In the genomic region with DNA sequence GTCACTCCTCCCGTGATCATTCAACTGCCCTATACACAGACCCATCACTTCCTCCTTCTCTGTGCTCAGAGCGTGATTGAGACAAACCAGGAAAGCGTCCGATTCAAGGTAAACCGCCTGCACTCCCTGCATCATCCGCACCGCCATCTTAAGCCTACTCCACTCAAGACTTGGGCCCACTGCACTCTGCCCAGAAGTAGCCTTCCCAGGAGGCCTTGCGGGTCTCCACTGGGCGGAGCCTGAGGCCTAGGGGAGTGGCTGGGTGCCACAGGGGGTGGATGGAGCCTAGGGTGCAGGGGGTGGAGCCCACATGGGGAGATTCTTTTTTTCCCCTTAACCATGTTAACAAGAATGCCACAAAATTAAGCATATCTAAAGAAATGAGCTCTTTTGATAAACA, we compare ENCODE assay signal across 18 mouse cellular contexts. TPM values are rescaled to one million over a fixed set of nuclear protein-coding genes. Genes with fewer than 3 reads are reported as not detected.
DNase-seq lines count a peak whose midpoint lies in the region; ATAC-seq and TF ChIP-seq lines count a peak whose summit lies in the region.
"Had no signal": no experiment of that assay in that cellular context is flagged by ENCODE, and none has a peak within 500 bp of the region (broad histone marks: within the 10 kb centered on the region; RNA-seq: fewer than 3 reads in every experiment).

A gene (minus strand): TSS at position 215 of the 400 bp plus-strand sequence.

- ATAC-seq in forebrain, embryonic 16.5 days = no peak
- ATAC-seq in neural tube, embryonic 12.5 days (ENCODE audit: low FRiP score, low read depth) = peak; percentile 36; the same call in 1 of the 2 replicates
- ATAC-seq in neural tube, embryonic 15.5 days (ENCODE audit: low FRiP score) = no peak
- ATAC-seq in hindbrain, embryonic 16.5 days = peak; percentile 51; the same call in 1 of the 2 replicates
- ATAC-seq in erythroid progenitor cell, adult 5-6 weeks (replicated peaks; ENCODE audit: low FRiP score, poor library complexity, severe bottlenecking) = no peak
- ATAC-seq in liver, postnatal 0 days = no peak
- ATAC-seq: activated CD4-positive, CD25-positive, alpha-beta regulatory T cell, adult 4 months had no signal

- no peak for TF ChIP-seq CTCF in liver, postnatal 0 days (IDR thresholded peaks at IDR 0.05; ENCODE audit: low read depth)

- H3K36me3 ChIP-seq in forebrain, embryonic 10.5 days (replicated peaks) = no peaks in the 10 kb centered on the region
- H3K36me3 ChIP-seq in forebrain, embryonic 16.5 days (ENCODE audit: control insufficient read depth, insufficient read depth) = no peaks in the 10 kb centered on the region
- H3K36me3 ChIP-seq in neural tube, embryonic 12.5 days = no peaks in the 10 kb centered on the region
- H3K36me3 ChIP-seq in neural tube, embryonic 15.5 days = no peaks in the 10 kb centered on the region
- no peaks in the 10 kb centered on the region for H3K36me3 ChIP-seq in hindbrain, embryonic 16.5 days (ENCODE audit: control insufficient read depth, insufficient read depth, low read length)
- H3K36me3 ChIP-seq in liver, postnatal 0 days (replicated peaks; ENCODE audit: insufficient read depth, low read length) = no peaks in the 10 kb centered on the region
- H3K36me3 ChIP-seq: lung, embryonic 15.5 days had no signal

- H3K4me1 ChIP-seq in forebrain, embryonic 10.5 days = peaks cover 16% of the 10 kb centered on the region
- H3K4me1 ChIP-seq in forebrain, embryonic 16.5 days (replicated peaks; ENCODE audit: control insufficient read depth, insufficient read depth, low read length) = peaks cover 6% of the 10 kb centered on the region
- no peaks in the 10 kb centered on the region for H3K4me1 ChIP-seq in neural tube, embryonic 12.5 days
- peaks cover 3% of the 10 kb centered on the region; the same call in 1 of the 2 replicates for H3K4me1 ChIP-seq in neural tube, embryonic 15.5 days
- peaks cover 4% of the 10 kb centered on the region; the same call in 1 of the 2 replicates for H3K4me1 ChIP-seq in hindbrain, embryonic 16.5 days (ENCODE audit: control insufficient read depth, insufficient read depth, low read depth, low read length)
- no peaks in the 10 kb centered on the region for H3K4me1 ChIP-seq in liver, postnatal 0 days (ENCODE audit: insufficient read depth)
- H3K4me1 ChIP-seq: lung, embryonic 15.5 days had no signal

- H3K9ac ChIP-seq in forebrain, embryonic 16.5 days (replicated peaks; ENCODE audit: low read depth, low read length) = no peak within 1 kb of the TSS
- no peak within 1 kb of the TSS for H3K9ac ChIP-seq in neural tube, embryonic 12.5 days
- H3K9ac ChIP-seq in neural tube, embryonic 15.5 days (replicated peaks) = no peak within 1 kb of the TSS
- no peak within 1 kb of the TSS for H3K9ac ChIP-seq in hindbrain, embryonic 16.5 days (ENCODE audit: low read depth, low read length)
- no peak within 1 kb of the TSS for H3K9ac ChIP-seq in liver, postnatal 0 days (replicated peaks)
- H3K9ac ChIP-seq: lung, embryonic 15.5 days had no signal

- H3K4me3 ChIP-seq in forebrain, embryonic 10.5 days = no peak within 1 kb of the TSS
- H3K4me3 ChIP-seq in forebrain, embryonic 16.5 days (replicated peaks; ENCODE audit: low read length) = no peak within 1 kb of the TSS
- H3K4me3 ChIP-seq in neural tube, embryonic 12.5 days = no peak within 1 kb of the TSS
- H3K4me3 ChIP-seq in neural tube, embryonic 15.5 days (replicated peaks) = no peak within 1 kb of the TSS
- no peak within 1 kb of the TSS for H3K4me3 ChIP-seq in hindbrain, embryonic 16.5 days (ENCODE audit: low read length)
- no peak within 1 kb of the TSS for H3K4me3 ChIP-seq in liver, postnatal 0 days (ENCODE audit: low read depth, low read length)
- H3K4me3 ChIP-seq: lung, embryonic 15.5 days had no signal

- DNase-seq in forebrain, embryonic 10.5 days (ENCODE audit: extremely low spot score, low spot score) = no peak
- no peak for DNase-seq in right cerebral cortex, postnatal 36 days (ENCODE audit: low spot score in 2 of 2)
- no peak for DNase-seq in liver, postnatal 0 days
- DNase-seq: cerebellum, adult 11-12 months; gastrocnemius, postnatal 10 days; layer of hippocampus, postnatal 36 days had no signal

- no peak within 1 kb of the TSS for H3K4me2 ChIP-seq in forebrain, embryonic 16.5 days (ENCODE audit: low read length)
- no peak within 1 kb of the TSS for H3K4me2 ChIP-seq in neural tube, embryonic 12.5 days (replicated peaks)
- H3K4me2 ChIP-seq in neural tube, embryonic 15.5 days = no peak within 1 kb of the TSS
- no peak within 1 kb of the TSS for H3K4me2 ChIP-seq in hindbrain, embryonic 16.5 days (ENCODE audit: low read length)
- no peak within 1 kb of the TSS for H3K4me2 ChIP-seq in liver, postnatal 0 days (ENCODE audit: low read depth, low read length)
- H3K4me2 ChIP-seq: heart, embryonic 11.5 days; lung, embryonic 15.5 days had no signal

- peaks cover 6% of the 10 kb centered on the region; the same call in 1 of the 2 replicates for H3K9me3 ChIP-seq in forebrain, embryonic 10.5 days
- H3K9me3 ChIP-seq in forebrain, embryonic 16.5 days (ENCODE audit: control insufficient read depth, low read length) = no peaks in the 10 kb centered on the region
- no peaks in the 10 kb centered on the region for H3K9me3 ChIP-seq in neural tube, embryonic 12.5 days
- no peaks in the 10 kb centered on the region for H3K9me3 ChIP-seq in neural tube, embryonic 15.5 days (replicated peaks)
- H3K9me3 ChIP-seq in hindbrain, embryonic 16.5 days (ENCODE audit: control insufficient read depth, low read length) = no peaks in the 10 kb centered on the region
- H3K9me3 ChIP-seq in liver, postnatal 0 days (ENCODE audit: low read length) = no peaks in the 10 kb centered on the region
- H3K9me3 ChIP-seq: lung, embryonic 15.5 days had no signal

- no peak for TF ChIP-seq EP300 in liver, postnatal 0 days (IDR thresholded peaks at IDR 0.05; ENCODE audit: low read depth)

- no peaks in the 10 kb centered on the region for H3K27me3 ChIP-seq in forebrain, embryonic 10.5 days (ENCODE audit: poor library complexity, severe bottlenecking)
- H3K27me3 ChIP-seq in forebrain, embryonic 16.5 days (replicated peaks; ENCODE audit: control insufficient read depth, insufficient read depth, low read length) = no peaks in the 10 kb centered on the region
- H3K27me3 ChIP-seq in neural tube, embryonic 12.5 days (replicated peaks) = no peaks in the 10 kb centered on the region
- no peaks in the 10 kb centered on the region for H3K27me3 ChIP-seq in neural tube, embryonic 15.5 days (replicated peaks)
- H3K27me3 ChIP-seq in hindbrain, embryonic 16.5 days (replicated peaks; ENCODE audit: control insufficient read depth, insufficient read depth, low read length) = no peaks in the 10 kb centered on the region
- no peaks in the 10 kb centered on the region for H3K27me3 ChIP-seq in liver, postnatal 0 days (ENCODE audit: insufficient read depth, low read length)
- H3K27me3 ChIP-seq: lung, embryonic 15.5 days had no signal

- 94% methylated on average over 9 of the region's 9 CpGs for WGBS in forebrain, embryonic 10.5 days
- 95% methylated on average over 9 of the region's 9 CpGs for WGBS in forebrain, embryonic 16.5 days
- 95% methylated on average over 9 of the region's 9 CpGs for WGBS in neural tube, embryonic 12.5 days
- WGBS in neural tube, embryonic 15.5 days = 99% methylated on average over 9 of the region's 9 CpGs
- 96% methylated on average over 9 of the region's 9 CpGs for WGBS in hindbrain, embryonic 16.5 days
- WGBS in liver, postnatal 0 days (ENCODE audit: insufficient replicate concordance) = 84% methylated on average over 9 of the region's 9 CpGs

- H3K27ac ChIP-seq in forebrain, embryonic 10.5 days = peak within 1 kb of the TSS; percentile 81
- no peak within 1 kb of the TSS for H3K27ac ChIP-seq in forebrain, embryonic 16.5 days (ENCODE audit: low read length)
- no peak within 1 kb of the TSS for H3K27ac ChIP-seq in neural tube, embryonic 12.5 days
- H3K27ac ChIP-seq in neural tube, embryonic 15.5 days (replicated peaks) = no peak within 1 kb of the TSS
- H3K27ac ChIP-seq in hindbrain, embryonic 16.5 days (ENCODE audit: low read depth, low read length) = no peak within 1 kb of the TSS
- H3K27ac ChIP-seq in liver, postnatal 0 days (ENCODE audit: low read depth) = no peak within 1 kb of the TSS
- H3K27ac ChIP-seq: kidney, postnatal 0 days; lung, embryonic 15.5 days had no signal

RNA-seq across cellular contexts. Expression of the gene that starts here (rescaled TPM):
- not detected in 2 replicates for polyA plus RNA-seq in forebrain, embryonic 10.5 days (2016; fragmentation: Nextera tagmentation; extraction: Ambion mirVana)
- 0.34 TPM in 1 of 2 replicates, not detected in the other for polyA plus RNA-seq in forebrain, embryonic 16.5 days (2015; fragmentation: Nextera tagmentation; extraction: Ambion mirVana)
- polyA plus RNA-seq in neural tube, embryonic 12.5 days (2016; fragmentation: Nextera tagmentation; extraction: Ambion mirVana) = 0.19 and 0.32 TPM in 2 replicates
- polyA plus RNA-seq in neural tube, embryonic 15.5 days (2015; fragmentation: Nextera tagmentation; extraction: Ambion mirVana) = 0.38 and 0.46 TPM in 2 replicates
- 0.19 and 0.29 TPM in 2 replicates for polyA plus RNA-seq in hindbrain, embryonic 16.5 days (2015; fragmentation: Nextera tagmentation; extraction: Ambion mirVana)
- not detected in 2 replicates for total RNA-seq in erythroid progenitor cell, adult 5-6 weeks (2015; ENCODE audit: low replicate concordance)
- not detected in 2 replicates for total RNA-seq in erythroid progenitor cell, adult 5-6 weeks (2017; ENCODE audit: low replicate concordance)
- polyA plus RNA-seq in liver, postnatal 0 days (2015; fragmentation: Nextera tagmentation; extraction: Ambion mirVana) = not detected in 2 replicates
- total RNA-seq: gastrocnemius, postnatal 10 days; MEL had no signal
- polyA plus RNA-seq: activated CD4-positive, CD25-positive, alpha-beta regulatory T cell, adult 4 months; heart, embryonic 11.5 days; kidney, postnatal 0 days; limb, embryonic 14.5 days; lung, embryonic 15.5 days; small intestine, adult 2 months had no signal

Comparison
In these comparisons a context has a peak if more than half of its experiments do, and no peak if none do; other contexts are left out.
1. Peak in ATAC-seq in neural tube, embryonic 12.5 days; RNA of the gene not detected or under 1 TPM.
2. Peak in ATAC-seq in hindbrain, embryonic 16.5 days; RNA of the gene not detected or under 1 TPM.